Comparison of ENCODE assay signal across 17 mouse cellular contexts in the genomic region with DNA sequence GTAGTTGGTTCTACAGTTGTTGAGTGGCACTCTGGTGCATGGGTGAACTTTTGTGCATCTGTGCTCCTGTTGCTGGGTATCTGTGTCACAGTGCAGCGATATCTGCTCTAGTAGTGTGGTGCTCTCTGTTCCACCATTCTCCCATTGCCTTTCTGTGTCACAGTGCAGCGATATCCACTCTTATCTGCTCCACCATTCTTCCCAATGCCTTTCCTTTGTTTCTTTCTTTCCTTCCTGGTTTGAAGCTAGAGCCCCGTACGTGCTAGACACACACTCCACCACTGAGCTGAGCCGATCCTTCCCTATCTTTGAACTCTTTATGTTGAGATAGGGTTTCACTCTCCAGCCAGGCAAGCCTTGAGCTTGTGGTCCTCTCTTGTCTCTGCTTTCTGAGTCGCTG. TPM values are rescaled to one million over a fixed set of nuclear protein-coding genes. Genes with fewer than 3 reads are reported as not detected.
DNase-seq lines count a peak whose midpoint lies in the region; ATAC-seq and TF ChIP-seq lines count a peak whose summit lies in the region.
"Had no signal": no experiment of that assay in that cellular context is flagged by ENCODE, and none has a peak within 500 bp of the region (broad histone marks: within the 10 kb centered on the region; RNA-seq: fewer than 3 reads in every experiment).

No protein-coding gene starts in this region.

- peaks cover 35% of the 10 kb centered on the region for H3K36me3 ChIP-seq in heart, embryonic 10.5 days
- no peaks in the 10 kb centered on the region; the same call in 1 of the 2 replicates for H3K36me3 ChIP-seq in heart, adult 2 months (ENCODE audit: control insufficient read depth, insufficient read depth, low read length)
- H3K36me3 ChIP-seq in liver, embryonic 11.5 days (ENCODE audit: control insufficient read depth, insufficient read depth, low read length): peaks cover 17% of the 10 kb centered on the region
- H3K36me3 ChIP-seq in intestine, embryonic 16.5 days (ENCODE audit: control insufficient read depth, insufficient read depth, low read length): peaks cover 10% of the 10 kb centered on the region

- peak; percentile 81 for ATAC-seq in liver, embryonic 11.5 days (replicated peaks; ENCODE audit: low FRiP score)
- ATAC-seq in intestine, embryonic 16.5 days: peak; percentile 67
- ATAC-seq in megakaryocyte-erythroid progenitor cell, adult 5-6 weeks (replicated peaks; ENCODE audit: low FRiP score, low TSS enrichment, poor library complexity, severe bottlenecking): peak; percentile 62

- H3K79me2 ChIP-seq in heart, adult 2 months (replicated peaks; ENCODE audit: control insufficient read depth, insufficient read depth, low read length): peaks cover 1% of the 10 kb centered on the region; the same call in 1 of the 2 replicates

- intact Hi-C loops in heart, adult 2 months (cut with DNase I): no loop called here

- TF ChIP-seq EP300 in heart, adult 2 months (IDR thresholded peaks at IDR 0.05; ENCODE audit: insufficient read depth, low read depth, low read length): no peak

- peaks cover 43% of the 10 kb centered on the region for H3K4me1 ChIP-seq in heart, embryonic 10.5 days
- peaks cover 12% of the 10 kb centered on the region for H3K4me1 ChIP-seq in heart, adult 2 months (ENCODE audit: control insufficient read depth, insufficient read depth, low read length)
- H3K4me1 ChIP-seq in liver, embryonic 11.5 days (replicated peaks; ENCODE audit: control insufficient read depth, insufficient read depth, low read length): peaks cover 29% of the 10 kb centered on the region
- H3K4me1 ChIP-seq in intestine, embryonic 16.5 days (ENCODE audit: control insufficient read depth, insufficient read depth, low read length): peaks cover 13% of the 10 kb centered on the region
- H3K4me1 ChIP-seq: lung, embryonic 15.5 days had no signal

- WGBS in heart, embryonic 10.5 days: 23% methylated on average over 6 of the region's 6 CpGs
- WGBS in heart, adult 2 months: 19% methylated on average over 6 of the region's 6 CpGs
- 35% methylated on average over 6 of the region's 6 CpGs for WGBS in liver, embryonic 11.5 days
- WGBS in intestine, embryonic 16.5 days: 65% methylated on average over 6 of the region's 6 CpGs

- no peaks in the 10 kb centered on the region for H3K9me3 ChIP-seq in heart, embryonic 10.5 days
- H3K9me3 ChIP-seq in liver, embryonic 11.5 days (ENCODE audit: control insufficient read depth, low read length): no peaks in the 10 kb centered on the region
- H3K9me3 ChIP-seq in intestine, embryonic 16.5 days (ENCODE audit: control insufficient read depth, low read length): no peaks in the 10 kb centered on the region
- H3K9me3 ChIP-seq: forebrain, embryonic 10.5 days; hindbrain, embryonic 15.5 days; lung, embryonic 15.5 days had no signal

- no peak for TF ChIP-seq POLR2A in heart, adult 2 months (IDR thresholded peaks at IDR 0.05; ENCODE audit: insufficient read depth, low read depth, low read length)

- peak overlapping the region; percentile 39 for H3K4me2 ChIP-seq in liver, embryonic 11.5 days
- H3K4me2 ChIP-seq in intestine, embryonic 16.5 days (ENCODE audit: low read depth, low read length): no peak overlapping the region
- H3K4me2 ChIP-seq: hindbrain, embryonic 15.5 days; lung, embryonic 15.5 days; midbrain, embryonic 11.5 days had no signal

- no peak overlapping the region; the same call in 1 of the 2 replicates for H3K4me3 ChIP-seq in heart, embryonic 10.5 days
- H3K4me3 ChIP-seq in heart, adult 2 months: no peak overlapping the region
- H3K4me3 ChIP-seq in liver, embryonic 11.5 days (ENCODE audit: low read depth, low read length): no peak overlapping the region
- H3K4me3 ChIP-seq in intestine, embryonic 16.5 days (ENCODE audit: low read length): no peak overlapping the region
- H3K4me3 ChIP-seq: forebrain, embryonic 10.5 days; hindbrain, embryonic 15.5 days; lung, embryonic 15.5 days had no signal

- no peaks in the 10 kb centered on the region for H3K27me3 ChIP-seq in heart, embryonic 10.5 days (ENCODE audit: insufficient read depth, poor library complexity, severe bottlenecking)
- H3K27me3 ChIP-seq in heart, adult 2 months (ENCODE audit: control insufficient read depth, insufficient read depth, low read length): no peaks in the 10 kb centered on the region
- H3K27me3 ChIP-seq in liver, embryonic 11.5 days (replicated peaks; ENCODE audit: control insufficient read depth, insufficient read depth, low read length): no peaks in the 10 kb centered on the region
- no peaks in the 10 kb centered on the region for H3K27me3 ChIP-seq in intestine, embryonic 16.5 days (replicated peaks; ENCODE audit: control insufficient read depth, insufficient read depth, low read length)
- H3K27me3 ChIP-seq: hindbrain, embryonic 15.5 days; lung, embryonic 15.5 days had no signal

- no peak for TF ChIP-seq CTCF in heart, adult 2 months (IDR thresholded peaks at IDR 0.05)

- H3K27ac ChIP-seq in heart, embryonic 10.5 days: peak overlapping the region; percentile 65; the same call in 1 of the 2 replicates
- H3K27ac ChIP-seq in heart, adult 2 months: no peak overlapping the region
- H3K27ac ChIP-seq in liver, embryonic 11.5 days (ENCODE audit: low read depth, low read length): peak overlapping the region; percentile 44
- H3K27ac ChIP-seq in intestine, embryonic 16.5 days (ENCODE audit: low read length): peak overlapping the region; percentile 63
- H3K27ac ChIP-seq: forebrain, embryonic 10.5 days; hindbrain, embryonic 15.5 days; lung, embryonic 15.5 days had no signal

- H3K9ac ChIP-seq in heart, adult 2 months (ENCODE audit: low read depth, low read length): no peak overlapping the region
- no peak overlapping the region for H3K9ac ChIP-seq in liver, embryonic 11.5 days (ENCODE audit: low read depth, low read length)
- H3K9ac ChIP-seq in intestine, embryonic 16.5 days (ENCODE audit: low read depth, low read length): no peak overlapping the region
- H3K9ac ChIP-seq: hindbrain, embryonic 15.5 days; lung, embryonic 15.5 days had no signal

- DNase-seq in heart, embryonic 10.5 days (ENCODE audit: low spot score): no peak
- no peak for DNase-seq in heart, adult 2 months
- no peak for DNase-seq in liver, embryonic 11.5 days (ENCODE audit: low spot score)
- no peak for DNase-seq in liver
- no peak for DNase-seq in cerebellum, adult 9-10 months
- DNase-seq in Muller cell, postnatal 12 days (ENCODE audit: inconsistent ontology term): no peak
- DNase-seq: cerebellum, adult 11-12 months; kidney, adult 2 months; kidney, postnatal 36 days; left cerebral cortex, postnatal 4 days; right cerebral cortex, adult 18-20 months had no signal

RNA-seq across cellular contexts. Expression of gene Foxk2, which starts 23.1 kb away (rescaled TPM):
- polyA plus RNA-seq in heart, embryonic 10.5 days (2016; fragmentation: Nextera tagmentation; extraction: Ambion mirVana): 6.5 and 9.3 TPM in 2 replicates
- total RNA-seq in heart, adult 2 months (2021): 10 to 100 TPM; 20.3 to 22.0 TPM
- 13.6 and 19.4 TPM in 2 replicates for polyA plus RNA-seq in heart, adult 2 months (2012; rRNA removed)
- polyA plus RNA-seq in liver, embryonic 11.5 days (2014; fragmentation: Nextera tagmentation; extraction: Ambion mirVana): 9.3 and 10.7 TPM in 2 replicates
- 4.4 and 4.6 TPM in 2 replicates for polyA plus RNA-seq in intestine, embryonic 16.5 days (2015; fragmentation: Nextera tagmentation; extraction: Ambion mirVana)
- 40.4 and 62.7 TPM in 2 replicates for total RNA-seq in megakaryocyte-erythroid progenitor cell, adult 5-6 weeks (2014; fragmentation: Nextera tagmentation)
- 21.3 and 27.3 TPM in 2 replicates for total RNA-seq in megakaryocyte-erythroid progenitor cell, adult 5-6 weeks (2017)

RNA-seq across cellular contexts. Expression of gene Narf, which starts 45.9 kb away (rescaled TPM):
- polyA plus RNA-seq in heart, embryonic 10.5 days (2016; fragmentation: Nextera tagmentation; extraction: Ambion mirVana): 48.6 and 60.0 TPM in 2 replicates
- 100 to 1,000 TPM in 1 of 2 experiments, 10 to 100 TPM in 1; 76.7 to 102 TPM for total RNA-seq in heart, adult 2 months (2021)
- polyA plus RNA-seq in heart, adult 2 months (2012; rRNA removed): 91.4 and 145 TPM in 2 replicates
- polyA plus RNA-seq in liver, embryonic 11.5 days (2014; fragmentation: Nextera tagmentation; extraction: Ambion mirVana): 81.5 and 89.4 TPM in 2 replicates
- polyA plus RNA-seq in intestine, embryonic 16.5 days (2015; fragmentation: Nextera tagmentation; extraction: Ambion mirVana): 52.2 and 52.6 TPM in 2 replicates
- total RNA-seq in megakaryocyte-erythroid progenitor cell, adult 5-6 weeks (2014; fragmentation: Nextera tagmentation): 46.0 and 51.1 TPM in 2 replicates
- 43.7 and 63.3 TPM in 2 replicates for total RNA-seq in megakaryocyte-erythroid progenitor cell, adult 5-6 weeks (2017)

RNA-seq across cellular contexts. Expression of gene Cybc1, which starts 53.8 kb away (rescaled TPM):
- 22.9 and 28.0 TPM in 2 replicates for polyA plus RNA-seq in heart, embryonic 10.5 days (2016; fragmentation: Nextera tagmentation; extraction: Ambion mirVana)
- 1 to 10 TPM; 7.6 TPM for total RNA-seq in heart, adult 2 months (2021)
- polyA plus RNA-seq in heart, adult 2 months (2012; rRNA removed): 10.4 and 15.2 TPM in 2 replicates
- polyA plus RNA-seq in liver, embryonic 11.5 days (2014; fragmentation: Nextera tagmentation; extraction: Ambion mirVana): 35.1 and 38.2 TPM in 2 replicates
- polyA plus RNA-seq in intestine, embryonic 16.5 days (2015; fragmentation: Nextera tagmentation; extraction: Ambion mirVana): 33.8 and 36.5 TPM in 2 replicates
- total RNA-seq in megakaryocyte-erythroid progenitor cell, adult 5-6 weeks (2014; fragmentation: Nextera tagmentation): 30.0 and 42.6 TPM in 2 replicates
- 18.2 and 27.2 TPM in 2 replicates for total RNA-seq in megakaryocyte-erythroid progenitor cell, adult 5-6 weeks (2017)
